Mouse (Mus musculus) forelimb bud, embryonic 11.5 days (tissue): Measurements from ENCODE around the gene Higd1a.
A peak's percentile ranks its signal among the peaks of the same experiment; 100 is the strongest.

ENCODE experiments used
- DNase-seq: peaks from one replicate; pipeline ENCODE4 v3.0.0-alpha.2; 2012; ENCODE audit warnings: low read depth, low spot score

Higd1a gene

DNA sequence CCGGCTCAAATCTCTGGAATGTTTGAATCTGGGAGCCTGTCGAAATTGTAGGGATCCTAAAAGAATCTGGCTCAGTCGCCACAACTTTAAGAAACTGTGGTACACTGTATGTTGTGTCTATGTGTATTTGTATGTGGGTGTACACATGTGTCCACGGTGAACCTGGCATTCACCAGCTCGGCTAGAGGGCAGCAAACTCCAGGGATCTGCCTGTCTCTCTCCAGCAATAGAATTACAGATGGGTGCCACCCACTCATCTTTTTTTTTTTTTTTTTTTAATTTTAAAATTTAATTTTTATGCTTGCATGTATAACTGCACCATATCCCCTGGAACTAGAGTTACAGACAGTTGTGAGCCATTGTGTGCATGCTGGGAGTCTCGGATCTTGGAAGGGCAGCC, 23.1 kb upstream of the Higd1a start:
- no peak for DNase-seq

DNA sequence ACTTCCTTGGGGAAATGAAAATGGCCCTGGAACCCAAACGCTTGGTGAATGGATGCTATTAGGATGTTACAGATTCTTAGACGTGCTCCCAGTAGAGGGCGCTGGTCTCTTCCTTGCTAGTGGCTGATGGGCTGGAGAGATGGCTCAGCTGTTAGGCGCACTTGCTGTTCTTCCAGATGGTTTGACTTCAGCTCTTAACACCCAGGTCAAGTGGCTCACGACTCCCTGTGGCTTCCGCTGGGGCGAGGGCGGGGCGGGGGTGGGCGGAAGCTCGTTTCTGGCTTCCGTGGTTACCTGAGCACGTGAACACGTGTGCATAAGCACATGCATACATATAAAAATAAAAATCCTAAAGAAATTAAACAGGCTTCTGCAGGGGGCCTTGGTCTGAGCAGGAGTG, 22.7 kb upstream of the Higd1a start:
- DNase-seq: peak; percentile 50

- peak; percentile 65 for DNase-seq
Observed at GRCm38 (mm10) chr9:121877052-121877740, 19.0 kb upstream of the Higd1a start.

DNA sequence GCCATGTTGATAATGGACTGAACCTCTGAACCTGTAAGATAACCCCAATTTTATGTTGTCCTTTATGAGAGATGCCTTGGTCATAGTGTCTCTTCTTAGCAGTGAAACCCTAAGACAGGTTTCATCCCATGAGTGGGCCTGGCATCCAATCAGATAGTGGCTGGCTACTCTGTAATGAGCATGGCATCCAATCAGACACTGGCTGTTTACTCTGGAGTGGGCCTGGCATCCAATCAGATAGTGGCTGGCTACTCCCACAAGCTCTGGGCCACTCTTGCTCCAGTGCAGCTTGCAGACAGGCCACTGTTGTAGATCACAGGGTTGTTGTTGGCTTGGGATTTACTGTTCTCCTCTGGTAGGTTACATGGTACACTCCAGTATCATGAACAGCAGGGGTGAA, 15.4 kb upstream of the Higd1a start:
- DNase-seq: no peak

DNA sequence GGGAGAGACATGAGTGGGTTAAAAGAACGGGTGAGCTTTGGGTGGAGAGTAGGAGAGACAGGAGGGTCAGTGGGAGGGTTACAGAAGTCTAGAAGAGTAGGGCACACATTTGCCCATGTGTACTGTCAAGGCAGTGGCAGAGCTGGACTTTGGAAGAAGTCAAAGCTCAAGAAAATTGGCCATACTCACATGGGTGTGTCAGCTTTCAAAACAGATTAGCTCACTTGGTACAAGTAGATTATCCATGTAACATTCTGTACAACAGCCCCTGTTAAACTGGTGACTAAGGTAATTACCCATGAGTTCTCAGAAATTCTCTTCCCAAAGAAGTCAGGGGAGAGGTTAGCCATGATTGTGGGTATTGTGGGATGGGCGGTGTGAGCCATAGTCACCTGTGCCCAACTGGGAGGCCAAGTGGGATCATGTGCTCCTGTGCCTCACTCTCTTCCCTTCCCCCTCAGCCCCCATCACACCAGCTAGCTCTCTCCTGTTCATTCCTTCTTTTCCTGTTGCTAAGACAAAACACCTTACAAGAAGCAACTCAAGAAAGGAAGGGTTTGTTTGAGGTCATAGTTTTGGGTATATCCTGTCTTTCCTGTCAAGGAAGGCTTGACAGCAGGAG, 14.0 kb upstream of the Higd1a start:
- no peak for DNase-seq

DNA sequence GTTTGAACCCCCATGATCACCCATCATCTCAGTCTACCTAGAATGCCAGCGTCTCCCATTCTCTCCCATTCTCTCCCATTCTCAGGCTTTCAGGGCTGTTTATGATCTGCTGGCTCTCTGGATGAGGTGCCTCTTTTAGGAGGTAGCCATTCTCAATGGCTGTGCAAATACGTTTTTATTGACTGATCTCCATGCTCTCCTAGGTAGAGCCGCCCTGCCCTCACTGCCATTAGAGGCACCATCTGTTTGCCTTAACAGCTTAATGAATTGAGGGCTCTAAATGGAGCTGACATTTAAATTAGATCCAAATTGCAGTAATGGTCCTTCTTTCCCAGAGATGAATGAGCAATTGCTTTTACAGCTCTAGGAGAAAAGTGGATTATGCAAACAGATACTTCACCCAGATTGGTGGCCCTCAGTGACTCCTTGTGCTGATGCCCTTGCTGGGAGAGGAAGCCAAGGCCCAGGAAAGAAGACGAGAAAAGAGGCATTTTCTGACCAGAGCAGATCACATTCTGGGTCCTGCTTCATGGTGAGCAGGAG, 11.9 kb upstream of the Higd1a start:
- DNase-seq: no peak

GRCm38 (mm10) chr9:121869432-121869831, 11.3 kb upstream of the Higd1a start:
- DNase-seq: no peak

GRCm38 (mm10) chr9:121868236-121868635, 10.1 kb upstream of the Higd1a start:
- DNase-seq: no peak

- no peak for DNase-seq
Observed at GRCm38 (mm10) chr9:121867632-121868031, 9.5 kb upstream of the Higd1a start.

- no peak for DNase-seq
Observed at GRCm38 (mm10) chr9:121865425-121866008, 7.4 kb upstream of the Higd1a start.

GRCm38 (mm10) chr9:121864837-121865236, 6.7 kb upstream of the Higd1a start:
- DNase-seq: no peak

GRCm38 (mm10) chr9:121860921-121861320, 2.8 kb upstream of the Higd1a start:
- no peak for DNase-seq

DNA sequence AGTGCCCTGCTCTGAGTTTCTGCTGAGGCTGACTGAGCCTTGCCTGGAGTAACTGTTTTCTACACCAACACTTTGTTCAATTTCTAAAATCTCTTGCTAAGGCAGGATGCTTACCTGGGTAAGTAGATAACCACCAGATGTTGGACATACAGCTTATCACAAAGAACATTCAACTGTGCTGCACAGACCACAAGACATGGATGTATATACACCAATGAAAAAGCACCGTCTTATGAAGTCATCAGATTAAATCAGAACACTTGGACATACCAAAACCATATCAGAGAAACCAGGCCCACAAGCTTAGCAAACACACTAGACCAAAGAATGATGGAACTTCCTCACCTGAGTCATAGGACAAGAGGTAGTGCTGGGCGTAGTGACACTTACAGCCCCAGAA, 1.2 kb upstream of the Higd1a start:
- DNase-seq: no peak

DNA sequence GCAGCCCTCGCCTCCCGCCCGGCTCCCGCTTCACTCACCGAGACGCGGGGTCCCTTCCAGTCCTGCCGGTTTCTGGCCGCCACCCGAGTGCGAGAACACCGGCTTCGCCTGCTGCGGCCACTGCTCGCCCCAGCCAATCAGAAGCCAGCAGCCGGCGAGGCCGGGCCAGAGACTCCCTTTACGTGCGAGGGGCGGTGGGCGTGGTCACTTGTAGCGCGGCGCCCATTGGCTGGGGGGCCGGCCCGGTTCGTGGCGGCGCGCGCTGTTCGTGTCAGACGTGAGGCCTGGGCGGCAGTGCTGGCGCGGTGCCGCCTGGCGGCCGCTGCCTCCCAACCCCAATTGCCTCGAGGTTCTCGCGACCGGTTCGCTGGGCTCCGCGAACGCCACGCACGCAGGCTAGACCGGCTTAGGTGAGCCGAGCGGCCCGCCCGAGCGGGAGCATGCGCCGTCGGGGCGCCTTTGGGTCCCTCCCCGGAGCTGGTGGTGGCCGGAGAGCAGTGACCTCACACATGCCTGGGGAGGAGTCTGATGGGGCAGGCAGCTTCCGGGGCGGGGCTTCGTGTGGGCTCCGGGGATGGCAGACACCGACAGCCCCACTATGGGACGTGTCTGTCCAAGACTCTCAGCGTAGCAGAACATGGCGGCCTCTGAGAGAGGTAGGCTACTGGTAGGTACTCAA, 549 bp downstream of the Higd1a start:
- peak; percentile 91 for DNase-seq

DNA sequence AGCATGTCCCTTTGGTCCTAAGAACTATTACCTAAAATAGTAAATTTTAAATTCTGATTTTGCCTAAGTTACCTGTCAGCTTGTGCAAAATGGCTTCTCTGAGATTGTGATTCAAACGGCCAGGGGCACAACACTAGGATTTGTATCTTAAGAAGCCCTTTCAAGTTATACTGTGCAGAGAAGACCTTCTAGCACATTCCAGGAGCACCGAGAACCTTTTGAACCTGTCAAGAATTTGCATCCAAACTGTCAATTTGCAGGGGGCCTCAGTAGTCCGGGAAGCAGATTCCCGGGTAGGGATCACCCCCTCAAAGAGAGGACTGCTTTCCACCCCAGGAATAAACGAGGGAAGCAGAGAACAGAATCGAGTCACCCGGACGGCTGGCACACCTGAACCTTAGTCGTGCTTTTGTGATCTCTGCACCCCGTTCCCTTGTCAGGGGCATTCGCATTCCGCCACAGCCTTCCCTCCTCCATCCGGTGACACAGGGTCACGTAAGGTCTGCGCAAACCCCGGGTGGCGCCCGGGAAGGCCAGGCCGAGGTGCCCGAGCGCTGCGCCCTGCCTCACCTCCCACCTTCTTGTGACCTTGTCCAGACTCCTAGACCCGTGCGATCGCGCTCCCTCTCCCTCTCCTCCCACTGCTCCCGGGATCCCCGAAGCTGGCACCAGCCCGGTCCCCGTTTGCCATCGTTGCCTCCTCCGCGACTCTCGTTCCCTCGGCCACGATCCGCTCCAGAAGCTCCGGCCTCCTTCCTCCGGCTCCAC, 1.3 kb downstream of the Higd1a start:
- DNase-seq: no peak

DNA sequence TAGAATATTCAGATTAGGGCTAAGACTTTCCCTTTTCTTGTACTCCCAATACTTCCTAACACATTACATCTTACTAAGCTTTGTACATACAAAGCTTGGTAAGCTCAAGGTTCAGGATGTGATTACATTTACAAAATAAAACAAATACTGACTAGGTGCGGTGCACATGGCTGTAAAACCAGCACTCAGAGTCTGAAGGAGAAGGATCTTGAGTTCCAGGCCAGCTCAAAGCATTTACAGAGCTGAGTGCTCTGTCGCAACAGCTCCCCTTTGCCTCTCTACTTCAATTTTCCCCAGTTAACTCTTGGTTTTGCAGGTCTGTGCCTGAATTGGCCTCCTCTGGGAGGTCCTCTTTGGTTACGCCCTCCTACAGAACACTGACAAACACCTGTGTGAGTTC, 3.9 kb downstream of the Higd1a start:
- DNase-seq: no peak

DNA sequence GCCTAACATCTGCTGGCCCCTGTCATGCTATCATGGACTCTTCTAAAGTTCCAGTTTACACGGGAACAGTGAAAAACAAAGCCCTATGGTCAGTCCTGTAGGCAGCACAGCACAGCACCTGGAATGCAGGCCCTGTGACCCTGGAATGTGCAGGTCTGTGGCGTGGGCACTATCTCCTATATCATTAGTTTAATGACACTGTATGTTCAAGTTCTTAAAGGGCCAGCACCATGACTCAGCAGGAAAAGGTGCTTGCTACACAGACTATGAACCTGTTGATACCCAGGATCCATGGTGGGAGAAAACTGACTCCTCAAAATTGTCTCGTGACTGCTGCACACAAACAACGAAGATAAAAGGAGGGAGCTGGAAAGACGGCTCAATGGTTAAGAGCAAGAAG, 10.3 kb downstream of the Higd1a start:
- DNase-seq: no peak

DNA sequence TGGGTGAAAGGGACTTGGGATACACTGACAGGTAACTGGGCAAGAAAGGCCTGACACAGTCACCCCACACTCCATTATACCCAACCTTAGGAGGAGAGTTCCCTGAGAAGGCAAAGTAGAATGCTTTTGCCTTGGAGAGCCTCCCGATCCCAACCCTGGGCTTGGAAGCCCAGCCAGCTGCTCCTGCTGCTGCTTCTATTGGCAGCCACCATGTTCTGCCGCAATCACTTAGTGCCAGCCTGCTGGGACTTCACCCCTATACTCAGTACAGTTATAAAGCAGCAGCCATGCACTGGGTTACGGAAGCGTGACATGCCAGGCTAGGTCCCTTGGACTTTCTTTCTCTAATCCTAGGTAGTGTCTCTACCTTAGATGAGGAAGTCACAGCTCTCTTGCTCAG, 11.0 kb downstream of the Higd1a start:
- no peak for DNase-seq

- peak; percentile 54 for DNase-seq
Observed at GRCm38 (mm10) chr9:121846526-121847118, 11.5 kb downstream of the Higd1a start.

DNA sequence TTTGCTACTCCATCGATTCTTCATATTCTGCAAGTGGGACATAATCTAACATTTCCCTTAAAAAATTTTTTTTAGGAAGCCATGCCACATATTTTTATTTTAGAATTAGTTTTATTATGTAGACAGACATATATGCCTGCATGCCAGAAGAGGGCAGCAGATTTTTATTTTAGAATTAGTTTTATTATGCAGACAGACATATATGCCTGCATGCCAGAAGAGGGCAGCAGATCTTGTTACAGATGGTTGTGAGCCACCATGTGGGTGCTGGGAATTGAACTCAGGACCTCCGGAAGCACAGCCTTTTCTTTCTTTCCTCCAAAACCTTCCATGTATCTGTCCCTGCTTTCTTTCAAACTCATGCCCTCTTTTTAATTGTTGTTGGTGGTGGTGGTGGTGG, 15.2 kb downstream of the Higd1a start:
- no peak for DNase-seq

- no peak for DNase-seq
Observed at GRCm38 (mm10) chr9:121839622-121839965, 18.6 kb downstream of the Higd1a start.
